Mouse (Mus musculus) CD8-positive naive resting alpha-beta T cell, adult 2 months (primary cell): ENCODE data around the gene Cpm.
"Not testable (repeated sequence)": the region's sequence is repeated elsewhere in the genome, so short reads cannot be mapped to it uniquely, and the experiment has no call there.

Experiments
- DNase-seq, 2 experiments: peaks; one replicate each; pipeline ENCODE4 v3.0.0; 2022; ENCODE audit warnings: low read depth in 2 of 2, low spot score in 2 of 2

Gene Cpm

GRCm38 (mm10) chr10:117732184-117732583, 102.9 kb downstream of the Cpm start:
- DNase-seq = no peak

GRCm38 (mm10) chr10:117732962-117733592, 103.8 kb downstream of the Cpm start:
- DNase-seq = no peak

GRCm38 (mm10) chr10:117733626-117734025, 104.3 kb downstream of the Cpm start:
- DNase-seq = not testable (repeated sequence)

GRCm38 (mm10) chr10:117734104-117734852, 105.0 kb downstream of the Cpm start:
- DNase-seq = not testable (repeated sequence)

GRCm38 (mm10) chr10:117735396-117735795, 106.1 kb downstream of the Cpm start:
- not testable (repeated sequence) for DNase-seq

- DNase-seq = no peak
Observed at GRCm38 (mm10) chr10:117736573-117736972, 107.3 kb downstream of the Cpm start.
